Mouse (Mus musculus): ENCODE measurements around the gene Pof1b. TPM values are rescaled to one million over a fixed set of nuclear protein-coding genes. Genes with fewer than 3 reads are reported as not detected.
A peak's percentile ranks its signal among the peaks of the same experiment; 100 is the strongest.

Gene Pof1b
- 0.34 and 0.42 TPM in 2 replicates for total RNA-seq (2012; rRNA removed)
- total RNA-seq (2014; rRNA removed): 0.68 and 0.75 TPM in 2 replicates
- 0.20 and 0.27 TPM in 2 replicates for polyA plus RNA-seq (2012; ENCODE audit: insufficient read length, low read depth)

- Histone ChIP-seq H3K27me3 (replicated peaks) (no peaks in the 10 kb centered on the region), H3K4me3 (replicated peaks in 1 of 3; ENCODE audit: low read depth in 2 of 3, low read length in 2 of 3, poor library complexity in 1 of 3) (peak within 1 kb of the TSS in 1 of 3 experiments; percentile 7), H3K9ac (ENCODE audit: insufficient read depth, low read depth) (no peak within 1 kb of the TSS), H3K9me3 (replicated peaks; ENCODE audit: low read length) (no peaks in the 10 kb centered on the region), H3K4me1 (ENCODE audit: control insufficient read depth in 1 of 2, insufficient read depth in 2 of 2) (no peaks in the 10 kb centered on the region), H3K36me3 (replicated peaks in 1 of 2; ENCODE audit: control insufficient read depth in 1 of 2, insufficient read depth in 1 of 2, low read length in 1 of 2) (no peaks in the 10 kb centered on the region), H3K27ac (ENCODE audit: insufficient read depth, low read depth) (no peak within 1 kb of the TSS), H3K4me2 (ENCODE audit: insufficient read depth, low read depth, poor library complexity, severe bottlenecking) (no peak within 1 kb of the TSS), H3K79me2 (replicated peaks; ENCODE audit: control insufficient read depth, extremely low read depth, insufficient read depth, poor library complexity, severe bottlenecking) (no peaks in the 10 kb centered on the region)
- in situ Hi-C loops (cut with MboI; ENCODE audit: low pct_ligation_motif_present, low pct_unique_long_range_greater_than_20kb, low sequenced_read_pairs) (no loop called here), dilution Hi-C loops (cut with MboI; ENCODE audit: extremely low pct_ligation_motif_present, extremely low pct_unique_long_range_greater_than_20kb, low sequenced_read_pairs) (no loop called here)
- no peak for DNase-seq (ENCODE audit: extremely low read depth)
- no peak for TF ChIP-seq E2F4 (IDR thresholded peaks at IDR 0.05; ENCODE audit: insufficient replicate concordance, low read depth, low read length)
- TF ChIP-seq ZNF384 (IDR thresholded peaks at IDR 0.05; ENCODE audit: low read depth, low read length): no peak
- no peak for TF ChIP-seq BHLHE40 (IDR thresholded peaks at IDR 0.05; ENCODE audit: low read depth, low read length)
- TF ChIP-seq CHD1 (IDR thresholded peaks at IDR 0.05; ENCODE audit: low read depth, low read length): no peak
These were observed at the start of gene Pof1b for GRCm38 (mm10) chrX:112698508-112698907. TSS of gene Pof1b (minus strand) at chrX:112698651.

- dilution Hi-C loops (cut with MboI; ENCODE audit: extremely low pct_ligation_motif_present, extremely low pct_unique_long_range_greater_than_20kb, low sequenced_read_pairs): no loop called here
- no peak overlapping the region for H3K4me3 ChIP-seq (replicated peaks in 1 of 3; ENCODE audit: low read depth in 2 of 3, low read length in 2 of 3, poor library complexity in 1 of 3)
- no peaks in the 10 kb centered on the region for H3K4me1 ChIP-seq (ENCODE audit: control insufficient read depth in 1 of 2, insufficient read depth in 2 of 2)
- H3K27me3 ChIP-seq (replicated peaks): no peaks in the 10 kb centered on the region
- no peaks in the 10 kb centered on the region for H3K9me3 ChIP-seq (replicated peaks; ENCODE audit: low read length)
- no peak overlapping the region for H3K9ac ChIP-seq (ENCODE audit: insufficient read depth, low read depth)
- no peak overlapping the region for H3K4me2 ChIP-seq (ENCODE audit: insufficient read depth, low read depth, poor library complexity, severe bottlenecking)
- H3K79me2 ChIP-seq (replicated peaks; ENCODE audit: control insufficient read depth, extremely low read depth, insufficient read depth, poor library complexity, severe bottlenecking): no peaks in the 10 kb centered on the region
- no peak for DNase-seq (ENCODE audit: extremely low read depth)
- no peaks in the 10 kb centered on the region for H3K36me3 ChIP-seq (replicated peaks in 1 of 2; ENCODE audit: control insufficient read depth in 1 of 2, insufficient read depth in 1 of 2, low read length in 1 of 2)
- in situ Hi-C loops (cut with MboI; ENCODE audit: low pct_ligation_motif_present, low pct_unique_long_range_greater_than_20kb, low sequenced_read_pairs): no loop called here
- TF ChIP-seq CTCF (conservative IDR thresholded peaks at IDR 0.05 in 1 of 2, IDR thresholded peaks at IDR 0.05 in 1 of 2; ENCODE audit: low read depth in 2 of 2, low read length in 2 of 2): no peak
- TF ChIP-seq TBP (conservative IDR thresholded peaks at IDR 0.05; ENCODE audit: low read depth, low read length): no peak
- TF ChIP-seq MAZ (IDR thresholded peaks at IDR 0.05; ENCODE audit: low read depth, low read length): no peak
- no peak for TF ChIP-seq RCOR1 (conservative IDR thresholded peaks at IDR 0.05; ENCODE audit: low read depth, low read length)
- no peak for TF ChIP-seq CHD2 (IDR thresholded peaks at IDR 0.05; ENCODE audit: low read length)
- TF ChIP-seq NELFE (IDR thresholded peaks at IDR 0.05; ENCODE audit: low read depth, low read length): no peak
- TF ChIP-seq USF2 (conservative IDR thresholded peaks at IDR 0.05; ENCODE audit: low read depth, low read length): no peak
- TF ChIP-seq MYC (IDR thresholded peaks at IDR 0.05; ENCODE audit: low read depth, low read length): no peak
- no peak for TF ChIP-seq CHD1 (IDR thresholded peaks at IDR 0.05; ENCODE audit: low read depth, low read length)
- TF ChIP-seq ZNF384 (IDR thresholded peaks at IDR 0.05; ENCODE audit: low read depth, low read length): no peak
- no peak overlapping the region for H3K27ac ChIP-seq (ENCODE audit: insufficient read depth, low read depth)
These were observed 18.1 kb upstream of the Pof1b start for GRCm38 (mm10) chrX:112716587-112716986.

- Histone ChIP-seq H3K4me1 (ENCODE audit: control insufficient read depth in 1 of 2, insufficient read depth in 2 of 2) (no peaks in the 10 kb centered on the region), H3K27ac (ENCODE audit: insufficient read depth, low read depth) (no peak overlapping the region), H3K9ac (ENCODE audit: insufficient read depth, low read depth) (no peak overlapping the region), H3K79me2 (replicated peaks; ENCODE audit: control insufficient read depth, extremely low read depth, insufficient read depth, poor library complexity, severe bottlenecking) (no peaks in the 10 kb centered on the region), H3K4me2 (ENCODE audit: insufficient read depth, low read depth, poor library complexity, severe bottlenecking) (no peak overlapping the region), H3K36me3 (replicated peaks in 1 of 2; ENCODE audit: control insufficient read depth in 1 of 2, insufficient read depth in 1 of 2, low read length in 1 of 2) (no peaks in the 10 kb centered on the region), H3K4me3 (replicated peaks in 1 of 3; ENCODE audit: low read depth in 2 of 3, low read length in 2 of 3, poor library complexity in 1 of 3) (no peak overlapping the region), H3K9me3 (replicated peaks; ENCODE audit: low read length) (no peaks in the 10 kb centered on the region), H3K27me3 (replicated peaks) (no peaks in the 10 kb centered on the region)
- no peak for DNase-seq (ENCODE audit: extremely low read depth)
- in situ Hi-C loops (cut with MboI; ENCODE audit: low pct_ligation_motif_present, low pct_unique_long_range_greater_than_20kb, low sequenced_read_pairs): no loop called here
- dilution Hi-C loops (cut with MboI; ENCODE audit: extremely low pct_ligation_motif_present, extremely low pct_unique_long_range_greater_than_20kb, low sequenced_read_pairs): no loop called here
- TF ChIP-seq SMC3 (IDR thresholded peaks at IDR 0.05; ENCODE audit: low read depth, low read length): no peak
- no peak for TF ChIP-seq MAZ (IDR thresholded peaks at IDR 0.05; ENCODE audit: low read depth, low read length)
- no peak for TF ChIP-seq E2F4 (IDR thresholded peaks at IDR 0.05; ENCODE audit: insufficient replicate concordance, low read depth, low read length)
- TF ChIP-seq GABPA (IDR thresholded peaks at IDR 0.05; ENCODE audit: insufficient replicate concordance, low read depth, low read length): no peak
- TF ChIP-seq CHD2 (IDR thresholded peaks at IDR 0.05; ENCODE audit: low read length): no peak
- no peak for TF ChIP-seq CHD1 (IDR thresholded peaks at IDR 0.05; ENCODE audit: low read depth, low read length)
- no peak for TF ChIP-seq NELFE (IDR thresholded peaks at IDR 0.05; ENCODE audit: low read depth, low read length)
- no peak for TF ChIP-seq MXI1 (IDR thresholded peaks at IDR 0.05; ENCODE audit: low read depth, low read length)
- TF ChIP-seq POLR2A (IDR thresholded peaks at IDR 0.05; ENCODE audit: low read depth, low read length): no peak
- TF ChIP-seq KAT2A (IDR thresholded peaks at IDR 0.05; ENCODE audit: insufficient replicate concordance, low read length): no peak
- no peak for TF ChIP-seq RAD21 (IDR thresholded peaks at IDR 0.05; ENCODE audit: low read depth, low read length)
- TF ChIP-seq UBTF (IDR thresholded peaks at IDR 0.05; ENCODE audit: low read depth, low read length): no peak
- no peak for TF ChIP-seq RCOR1 (conservative IDR thresholded peaks at IDR 0.05; ENCODE audit: low read depth, low read length)
- TF ChIP-seq NRF1 (IDR thresholded peaks at IDR 0.05; ENCODE audit: low read depth, low read length): no peak
- no peak for TF ChIP-seq BHLHE40 (IDR thresholded peaks at IDR 0.05; ENCODE audit: low read depth, low read length)
These were observed 4.1 kb downstream of the Pof1b start for GRCm38 (mm10) chrX:112694392-112694791.
